Mouse (Mus musculus): ENCODE measurements around the gene Prr36. TPM values are rescaled to one million over a fixed set of nuclear protein-coding genes. Genes with fewer than 3 reads are reported as not detected.
A peak's percentile ranks its signal among the peaks of the same experiment; 100 is the strongest.
"Not testable (repeated sequence)": the region's sequence is repeated elsewhere in the genome, so short reads cannot be mapped to it uniquely, and the experiment has no call there.

Gene Prr36
- polyA plus RNA-seq, 1 experiment, result 0.83 TPM

DNA sequence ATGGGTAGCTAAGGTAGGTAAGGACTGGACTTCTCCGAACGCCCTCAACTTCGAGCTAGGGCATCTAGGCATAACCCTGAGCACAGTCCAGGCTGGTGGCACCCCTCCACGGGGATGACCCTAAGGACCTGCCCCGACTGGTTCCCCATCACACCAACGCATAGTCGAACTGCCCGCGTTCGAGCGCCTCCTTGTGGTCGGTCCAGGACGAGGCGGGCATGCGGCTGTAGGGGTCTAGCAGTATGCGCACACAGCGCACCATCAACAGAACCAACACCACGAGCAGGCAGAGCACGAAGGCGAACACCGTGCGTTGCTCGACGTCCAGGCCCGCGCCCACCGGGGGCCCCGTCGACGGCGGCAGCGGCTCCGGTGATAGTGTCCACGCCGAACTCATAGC is 41.0 kb upstream of the Prr36 start:
- Histone ChIP-seq H3K27me3 (ENCODE audit: control insufficient read depth, insufficient read depth, low read length) (no peaks in the 10 kb centered on the region), H3K36me3 (ENCODE audit: control insufficient read depth, insufficient read depth, low read length) (no peaks in the 10 kb centered on the region), H3K4me1 (ENCODE audit: control insufficient read depth, insufficient read depth, low read length) (peaks cover 16% of the 10 kb centered on the region), H3K4me3 (ENCODE audit: control insufficient read depth, low read depth, low read length) (peak overlapping the region; percentile 91), H3K27ac (ENCODE audit: control insufficient read depth, insufficient read depth, low read depth, low read length) (peak overlapping the region; percentile 70; the same call in 1 of the 2 replicates)
- TF ChIP-seq POLR2A (IDR thresholded peaks at IDR 0.05; ENCODE audit: control insufficient read depth, low read depth, low read length), result no peak
- TF ChIP-seq CTCF (IDR thresholded peaks at IDR 0.05; ENCODE audit: control insufficient read depth, insufficient read depth, insufficient replicate concordance, low read depth, low read length), result peak; percentile 75; the same call in 1 of the 2 replicates

- H3K4me1 ChIP-seq (ENCODE audit: control insufficient read depth, insufficient read depth, low read length), result peaks cover 16% of the 10 kb centered on the region
- H3K27me3 ChIP-seq (ENCODE audit: control insufficient read depth, insufficient read depth, low read length), result no peaks in the 10 kb centered on the region
- no peak overlapping the region for H3K27ac ChIP-seq (ENCODE audit: control insufficient read depth, insufficient read depth, low read depth, low read length)
- no peak overlapping the region for H3K4me3 ChIP-seq (ENCODE audit: control insufficient read depth, low read depth, low read length)
- TF ChIP-seq CTCF (IDR thresholded peaks at IDR 0.05; ENCODE audit: control insufficient read depth, insufficient read depth, insufficient replicate concordance, low read depth, low read length) (no peak), POLR2A (IDR thresholded peaks at IDR 0.05; ENCODE audit: control insufficient read depth, low read depth, low read length) (no peak)
- no peaks in the 10 kb centered on the region for H3K36me3 ChIP-seq (ENCODE audit: control insufficient read depth, insufficient read depth, low read length)
These were observed 40.1 kb upstream of the Prr36 start for GRCm38 (mm10) chr8:4257350-4257749.

DNA sequence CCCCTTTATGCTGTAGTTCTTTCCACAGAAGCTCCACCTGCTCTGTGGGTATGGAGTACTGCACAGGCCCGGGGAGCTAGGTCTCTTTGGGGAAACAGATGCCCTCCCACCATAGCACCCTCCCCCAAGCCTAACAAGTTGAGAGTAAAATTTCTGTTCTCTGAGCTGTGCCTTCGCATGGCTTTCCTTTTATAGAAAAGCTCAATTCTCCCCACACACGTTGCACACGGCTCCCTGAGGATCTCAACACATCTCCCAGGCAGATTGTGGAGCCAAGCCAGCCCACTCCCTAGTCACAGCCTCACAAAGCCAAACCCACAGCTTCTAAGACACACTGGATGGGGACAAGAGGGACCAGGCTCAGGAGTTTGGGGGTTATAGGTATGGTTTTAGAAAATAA is 39.7 kb upstream of the Prr36 start:
- Histone ChIP-seq H3K4me1 (ENCODE audit: control insufficient read depth, insufficient read depth, low read length) (peaks cover 16% of the 10 kb centered on the region), H3K36me3 (ENCODE audit: control insufficient read depth, insufficient read depth, low read length) (no peaks in the 10 kb centered on the region), H3K27ac (ENCODE audit: control insufficient read depth, insufficient read depth, low read depth, low read length) (no peak overlapping the region), H3K27me3 (ENCODE audit: control insufficient read depth, insufficient read depth, low read length) (no peaks in the 10 kb centered on the region), H3K4me3 (ENCODE audit: control insufficient read depth, low read depth, low read length) (no peak overlapping the region)
- TF ChIP-seq POLR2A (IDR thresholded peaks at IDR 0.05; ENCODE audit: control insufficient read depth, low read depth, low read length) (no peak), CTCF (IDR thresholded peaks at IDR 0.05; ENCODE audit: control insufficient read depth, insufficient read depth, insufficient replicate concordance, low read depth, low read length) (no peak)

DNA sequence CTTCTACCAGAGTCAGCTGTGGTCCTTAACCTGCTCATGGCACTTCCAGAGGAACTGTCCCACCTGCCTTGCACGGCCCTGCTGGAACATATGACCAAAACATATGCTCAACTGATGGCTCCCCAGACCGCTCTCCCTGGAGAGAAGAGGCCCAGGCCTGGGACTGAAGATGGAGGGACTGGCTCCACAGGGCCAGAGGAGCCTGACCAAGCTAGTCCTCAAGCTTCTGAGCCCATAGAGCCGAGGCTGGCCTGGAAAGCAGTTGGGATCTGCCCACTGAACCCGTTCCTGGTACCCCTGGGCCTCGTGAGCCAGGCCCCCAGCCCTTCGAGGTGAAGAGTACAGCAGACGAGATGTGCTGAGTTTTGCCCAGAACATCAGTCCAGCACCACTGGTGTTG is 38.2 kb upstream of the Prr36 start:
- peaks cover 18% of the 10 kb centered on the region for H3K4me1 ChIP-seq (ENCODE audit: control insufficient read depth, insufficient read depth, low read length)
- H3K27me3 ChIP-seq (ENCODE audit: control insufficient read depth, insufficient read depth, low read length); H3K4me3 ChIP-seq (ENCODE audit: control insufficient read depth, low read depth, low read length); H3K27ac ChIP-seq (ENCODE audit: control insufficient read depth, insufficient read depth, low read depth, low read length); H3K36me3 ChIP-seq (ENCODE audit: control insufficient read depth, insufficient read depth, low read length): not testable (repeated sequence)

DNA sequence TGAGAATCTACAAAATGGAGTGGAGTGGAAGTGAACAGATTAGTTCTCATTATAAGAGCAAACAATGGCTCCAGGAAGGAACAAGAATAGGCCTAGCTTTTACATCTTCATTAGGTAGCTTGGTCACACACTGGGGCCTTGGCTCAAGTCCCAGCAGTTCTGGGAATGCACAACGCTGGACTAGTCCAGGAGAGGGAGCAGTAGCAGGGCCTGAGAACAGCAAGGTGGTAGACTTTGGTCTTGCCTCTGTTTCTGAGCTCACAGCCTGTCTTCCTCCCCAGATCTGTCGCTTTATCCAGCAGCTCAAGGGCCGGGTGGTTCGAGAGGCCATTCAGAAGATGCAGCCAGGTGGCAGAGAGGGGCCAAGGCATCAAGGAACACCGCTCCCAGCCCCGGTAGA is 36.7 kb upstream of the Prr36 start:
- Histone ChIP-seq H3K4me3 (ENCODE audit: control insufficient read depth, low read depth, low read length) (no peak overlapping the region), H3K4me1 (ENCODE audit: control insufficient read depth, insufficient read depth, low read length) (peaks cover 25% of the 10 kb centered on the region), H3K27ac (ENCODE audit: control insufficient read depth, insufficient read depth, low read depth, low read length) (no peak overlapping the region), H3K27me3 (ENCODE audit: control insufficient read depth, insufficient read depth, low read length) (no peaks in the 10 kb centered on the region), H3K36me3 (ENCODE audit: control insufficient read depth, insufficient read depth, low read length) (no peaks in the 10 kb centered on the region)
- TF ChIP-seq CTCF (IDR thresholded peaks at IDR 0.05; ENCODE audit: control insufficient read depth, insufficient read depth, insufficient replicate concordance, low read depth, low read length) (peak; percentile 34; the same call in 1 of the 2 replicates), POLR2A (IDR thresholded peaks at IDR 0.05; ENCODE audit: control insufficient read depth, low read depth, low read length) (no peak)

DNA sequence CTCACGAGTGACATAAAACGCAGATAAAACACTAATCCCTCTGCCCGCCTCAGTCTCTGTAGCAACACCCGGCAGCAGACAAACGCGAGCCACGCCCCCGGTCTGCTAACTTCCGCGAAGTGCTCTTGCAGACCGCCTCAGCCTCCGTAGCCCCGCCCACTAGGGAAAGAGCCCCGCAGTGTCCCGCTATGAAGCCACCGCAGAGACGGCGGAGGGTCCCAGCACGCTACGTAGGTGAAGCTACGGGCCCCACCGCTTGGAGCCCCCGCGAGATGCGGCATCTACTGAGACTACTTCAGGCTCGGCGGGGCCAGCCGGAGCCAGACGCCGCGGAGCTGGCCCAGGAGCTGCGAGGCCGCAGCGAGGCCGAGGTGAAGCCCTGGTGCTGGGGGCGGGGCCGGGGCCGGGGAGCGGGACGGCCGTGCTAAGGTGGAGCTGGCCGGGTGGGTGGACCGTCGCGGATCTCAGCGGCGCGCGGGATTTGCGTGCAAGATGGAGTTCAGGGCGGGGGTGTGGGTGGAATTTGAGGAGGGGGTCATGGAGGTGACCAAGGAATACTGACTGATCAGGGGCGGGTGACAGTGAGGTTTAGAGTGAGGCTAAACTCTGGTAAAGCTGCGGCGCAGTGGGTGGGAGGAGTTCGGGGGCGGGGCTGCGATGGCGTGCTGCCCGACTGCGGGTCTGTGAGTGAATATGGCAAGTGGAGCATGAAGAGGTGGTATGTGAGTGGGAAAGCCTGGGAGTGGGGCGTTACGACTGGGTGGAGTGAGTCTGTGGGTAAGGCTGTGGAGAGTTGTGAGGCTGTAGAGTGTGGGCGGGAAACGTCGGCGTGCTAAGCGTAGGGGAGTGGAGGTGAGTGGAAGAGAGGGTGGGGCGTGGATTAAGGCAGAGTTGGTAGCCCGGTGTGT is 35.9 kb upstream of the Prr36 start, which contains the start of gene Snapc2:
TSS of gene Snapc2 (plus strand) at position 147 of the 908 bp plus-strand sequence.
- H3K4me3 ChIP-seq (ENCODE audit: control insufficient read depth, low read depth, low read length), result peak within 1 kb of the TSS; percentile 91
- no peaks in the 10 kb centered on the region for H3K36me3 ChIP-seq (ENCODE audit: control insufficient read depth, insufficient read depth, low read length)
- H3K4me1 ChIP-seq (ENCODE audit: control insufficient read depth, insufficient read depth, low read length), result peaks cover 20% of the 10 kb centered on the region
- no peaks in the 10 kb centered on the region for H3K27me3 ChIP-seq (ENCODE audit: control insufficient read depth, insufficient read depth, low read length)
- peak within 1 kb of the TSS; percentile 84 for H3K27ac ChIP-seq (ENCODE audit: control insufficient read depth, insufficient read depth, low read depth, low read length)
- no peak for TF ChIP-seq CTCF (IDR thresholded peaks at IDR 0.05; ENCODE audit: control insufficient read depth, insufficient read depth, insufficient replicate concordance, low read depth, low read length)
- peak; percentile 74 for TF ChIP-seq POLR2A (IDR thresholded peaks at IDR 0.05; ENCODE audit: control insufficient read depth, low read depth, low read length)

GRCm38 (mm10) chr8:4252116-4252760 is 35.0 kb upstream of the Prr36 start:
- Histone ChIP-seq H3K4me1 (ENCODE audit: control insufficient read depth, insufficient read depth, low read length) (peaks cover 19% of the 10 kb centered on the region), H3K27me3 (ENCODE audit: control insufficient read depth, insufficient read depth, low read length) (no peaks in the 10 kb centered on the region), H3K4me3 (ENCODE audit: control insufficient read depth, low read depth, low read length) (peak overlapping the region; percentile 91), H3K36me3 (ENCODE audit: control insufficient read depth, insufficient read depth, low read length) (no peaks in the 10 kb centered on the region), H3K27ac (ENCODE audit: control insufficient read depth, insufficient read depth, low read depth, low read length) (no peak overlapping the region)
- TF ChIP-seq POLR2A (IDR thresholded peaks at IDR 0.05; ENCODE audit: control insufficient read depth, low read depth, low read length), result no peak
- TF ChIP-seq CTCF (IDR thresholded peaks at IDR 0.05; ENCODE audit: control insufficient read depth, insufficient read depth, insufficient replicate concordance, low read depth, low read length), result no peak

Measured in testis, adult 2 months (tissue).